Comparison of ENCODE assay signal across 9 mouse cellular contexts in the genomic region with DNA sequence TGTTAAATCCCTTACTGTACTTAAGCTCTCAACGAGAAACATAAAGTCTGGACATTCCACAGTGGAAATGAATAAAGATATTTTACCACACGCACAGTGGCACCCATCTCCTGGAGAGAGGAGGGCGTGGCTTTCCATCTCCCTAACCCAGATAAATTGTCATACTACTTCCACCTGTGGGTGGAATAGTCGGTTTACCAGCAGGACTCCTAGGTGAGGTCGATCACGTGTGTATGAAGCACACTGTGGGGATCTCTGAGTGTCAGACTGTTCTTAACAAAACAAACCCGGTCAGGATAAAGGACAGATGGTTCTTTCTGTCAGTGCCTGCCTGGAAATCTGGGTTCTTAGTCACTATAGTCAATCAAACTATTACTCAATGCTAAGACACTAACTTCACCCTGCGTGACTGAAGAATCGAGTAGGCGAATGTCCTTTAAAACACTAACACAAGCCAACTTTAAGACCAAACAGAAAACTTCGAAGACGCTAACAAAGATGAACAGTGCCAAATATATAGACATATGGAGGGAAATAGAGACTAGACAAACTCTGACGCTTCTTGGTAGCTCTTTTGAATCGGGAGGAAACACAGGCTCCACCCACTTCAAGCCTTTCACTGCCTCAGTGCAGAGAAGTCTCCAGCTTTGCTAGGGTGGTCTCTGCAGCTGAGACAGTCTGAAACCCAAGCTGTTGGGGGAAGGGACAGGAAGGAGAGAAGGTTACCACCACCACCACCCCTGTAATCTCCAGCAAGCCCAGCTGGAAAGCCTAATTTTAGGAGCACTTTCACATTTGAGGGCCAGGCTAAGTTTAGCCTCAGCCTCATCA.
DNase-seq lines count a peak whose midpoint lies in the region; ATAC-seq and TF ChIP-seq lines count a peak whose summit lies in the region.
"Had no signal": no experiment of that assay in that cellular context is flagged by ENCODE, and none has a peak within 500 bp of the region (broad histone marks: within the 10 kb centered on the region; RNA-seq: fewer than 3 reads in every experiment).

No protein-coding gene starts in this region.

- no peak overlapping the region for H3K27ac ChIP-seq in midbrain, embryonic 11.5 days (ENCODE audit: low read depth, low read length)
- H3K27ac ChIP-seq in midbrain, postnatal 0 days (ENCODE audit: low read depth, low read length), result no peak overlapping the region
- peak overlapping the region; percentile 83 for H3K27ac ChIP-seq in heart, embryonic 10.5 days
- H3K27ac ChIP-seq in olfactory bulb, adult 2 months (ENCODE audit: insufficient read depth, low read depth, low read length), result peak overlapping the region; percentile 75
- H3K27ac ChIP-seq in hindbrain, embryonic 16.5 days (ENCODE audit: low read depth, low read length), result no peak overlapping the region
- H3K27ac ChIP-seq: liver, embryonic 13.5 days had no signal

- no peak overlapping the region for H3K4me2 ChIP-seq in midbrain, embryonic 11.5 days
- no peak overlapping the region for H3K4me2 ChIP-seq in midbrain, postnatal 0 days (ENCODE audit: low read depth, low read length, poor library complexity, severe bottlenecking)
- no peak overlapping the region for H3K4me2 ChIP-seq in hindbrain, embryonic 16.5 days (ENCODE audit: low read length)
- H3K4me2 ChIP-seq: liver, embryonic 13.5 days had no signal

- DNase-seq in embryo, embryonic 10 days (ENCODE audit: low spot score), result peak; percentile 18
- no peak for DNase-seq in embryo, embryonic 9.5 days (ENCODE audit: extremely low spot score)
- DNase-seq in midbrain, embryonic 11.5 days (ENCODE audit: low spot score, missing footprints), result peak; percentile 84
- DNase-seq in midbrain, postnatal 0 days (ENCODE audit: low spot score), result no peak
- DNase-seq in heart, embryonic 10.5 days (ENCODE audit: low spot score), result no peak
- DNase-seq in B cell, adult 2 months, result no peak
- DNase-seq: liver, embryonic 13.5 days had no signal

- no peaks in the 10 kb centered on the region for H3K9me3 ChIP-seq in midbrain, embryonic 11.5 days (ENCODE audit: control insufficient read depth, low read length)
- H3K9me3 ChIP-seq in midbrain, postnatal 0 days (ENCODE audit: low read length), result no peaks in the 10 kb centered on the region
- H3K9me3 ChIP-seq in heart, embryonic 10.5 days, result no peaks in the 10 kb centered on the region
- H3K9me3 ChIP-seq in hindbrain, embryonic 16.5 days (ENCODE audit: control insufficient read depth, low read length), result no peaks in the 10 kb centered on the region
- H3K9me3 ChIP-seq: liver, embryonic 13.5 days had no signal

- peaks cover 4% of the 10 kb centered on the region; the same call in 1 of the 2 replicates for H3K4me1 ChIP-seq in midbrain, embryonic 11.5 days (ENCODE audit: control insufficient read depth, insufficient read depth, low read length)
- H3K4me1 ChIP-seq in midbrain, postnatal 0 days (ENCODE audit: insufficient read depth, low read length), result peaks cover 4% of the 10 kb centered on the region; the same call in 1 of the 2 replicates
- peaks cover 52% of the 10 kb centered on the region for H3K4me1 ChIP-seq in heart, embryonic 10.5 days
- peaks cover 18% of the 10 kb centered on the region for H3K4me1 ChIP-seq in olfactory bulb, adult 2 months (ENCODE audit: control insufficient read depth, insufficient read depth, low read length)
- peaks cover 8% of the 10 kb centered on the region for H3K4me1 ChIP-seq in hindbrain, embryonic 16.5 days (ENCODE audit: control insufficient read depth, insufficient read depth, low read depth, low read length)
- H3K4me1 ChIP-seq: liver, embryonic 13.5 days had no signal

- TF ChIP-seq CTCF in midbrain, postnatal 0 days (IDR thresholded peaks at IDR 0.05), result no peak
- TF ChIP-seq CTCF in olfactory bulb, adult 2 months (IDR thresholded peaks at IDR 0.05; ENCODE audit: insufficient read depth, low read depth, low read length), result no peak

- 69% methylated on average over 14 of the region's 14 CpGs for WGBS in midbrain, embryonic 11.5 days
- 72% methylated on average over 14 of the region's 14 CpGs for WGBS in midbrain, postnatal 0 days
- WGBS in heart, embryonic 10.5 days, result 62% methylated on average over 14 of the region's 14 CpGs
- WGBS in olfactory bulb, adult 2 months, result 70% methylated on average over 14 of the region's 14 CpGs
- WGBS in hindbrain, embryonic 16.5 days, result 69% methylated on average over 14 of the region's 14 CpGs

- no peak overlapping the region for H3K9ac ChIP-seq in midbrain, embryonic 11.5 days (ENCODE audit: low read length)
- no peak overlapping the region for H3K9ac ChIP-seq in midbrain, postnatal 0 days (replicated peaks; ENCODE audit: low read length, poor library complexity, severe bottlenecking)
- no peak overlapping the region for H3K9ac ChIP-seq in hindbrain, embryonic 16.5 days (ENCODE audit: low read depth, low read length)
- H3K9ac ChIP-seq: liver, embryonic 13.5 days had no signal

- ATAC-seq in midbrain, embryonic 11.5 days (ENCODE audit: low FRiP score), result no peak
- ATAC-seq in midbrain, postnatal 0 days (ENCODE audit: low FRiP score), result no peak
- ATAC-seq in hindbrain, embryonic 16.5 days, result no peak

- H3K27me3 ChIP-seq in midbrain, embryonic 11.5 days (ENCODE audit: control insufficient read depth, insufficient read depth, low read length), result no peaks in the 10 kb centered on the region
- H3K27me3 ChIP-seq in midbrain, postnatal 0 days (ENCODE audit: insufficient read depth, low read length), result no peaks in the 10 kb centered on the region
- no peaks in the 10 kb centered on the region for H3K27me3 ChIP-seq in heart, embryonic 10.5 days (ENCODE audit: insufficient read depth, poor library complexity, severe bottlenecking)
- H3K27me3 ChIP-seq in hindbrain, embryonic 16.5 days (replicated peaks; ENCODE audit: control insufficient read depth, insufficient read depth, low read length), result no peaks in the 10 kb centered on the region
- H3K27me3 ChIP-seq: liver, embryonic 13.5 days had no signal

- no peak for TF ChIP-seq POLR2A in olfactory bulb, adult 2 months (IDR thresholded peaks at IDR 0.05; ENCODE audit: insufficient read depth, low read depth, low read length)

- no peaks in the 10 kb centered on the region for H3K36me3 ChIP-seq in midbrain, embryonic 11.5 days (ENCODE audit: control insufficient read depth, insufficient read depth, low read length)
- no peaks in the 10 kb centered on the region for H3K36me3 ChIP-seq in midbrain, postnatal 0 days (ENCODE audit: insufficient read depth, low read length)
- no peaks in the 10 kb centered on the region for H3K36me3 ChIP-seq in heart, embryonic 10.5 days
- H3K36me3 ChIP-seq in hindbrain, embryonic 16.5 days (ENCODE audit: control insufficient read depth, insufficient read depth, low read length), result no peaks in the 10 kb centered on the region
- H3K36me3 ChIP-seq: liver, embryonic 13.5 days had no signal

- H3K4me3 ChIP-seq in midbrain, embryonic 11.5 days (ENCODE audit: low read depth, low read length), result no peak overlapping the region
- no peak overlapping the region for H3K4me3 ChIP-seq in midbrain, postnatal 0 days (ENCODE audit: low read depth, low read length)
- H3K4me3 ChIP-seq in heart, embryonic 10.5 days, result no peak overlapping the region
- no peak overlapping the region for H3K4me3 ChIP-seq in olfactory bulb, adult 2 months (ENCODE audit: insufficient read depth, low read depth, low read length)
- H3K4me3 ChIP-seq in hindbrain, embryonic 16.5 days (ENCODE audit: low read length), result no peak overlapping the region
- H3K4me3 ChIP-seq: liver, embryonic 13.5 days had no signal

Comparison
In these comparisons a context has a peak if more than half of its experiments do, and no peak if none do; other contexts are left out.
1. DNase-seq: peak in embryo, embryonic 10 days (single experiment) and midbrain, embryonic 11.5 days (single experiment); none in embryo, embryonic 9.5 days (single experiment), midbrain, postnatal 0 days (single experiment), heart, embryonic 10.5 days (single experiment) and B cell, adult 2 months (0 of 2).
2. H3K27ac ChIP-seq: peak in heart, embryonic 10.5 days (single experiment) and olfactory bulb, adult 2 months (single experiment); none in midbrain, embryonic 11.5 days (single experiment), midbrain, postnatal 0 days (single experiment) and hindbrain, embryonic 16.5 days (single experiment).